Mouse (Mus musculus) embryonic stem cell, embryonic (primary cell): ENCODE results near the gene Nfix.

Experiments
- CTCF ChIA-PET, 4 experiments: fragments of 300-600 bp in 2 of 4; fragments of 350-600 bp in 2 of 4; sonication (Branson Sonifier 250); formaldehyde crosslinking; loops; one replicate each; lab custom pipeline; 2022; ENCODE audit warnings: inconsistent platforms in 2 of 4; lab: Charles Lee
- POLR2A ChIA-PET, 4 experiments: fragments of 300-600 bp in 2 of 4; fragments of 350-600 bp in 2 of 4; sonication (Branson Sonifier 250); formaldehyde crosslinking; loops; one replicate each; lab custom pipeline; 2022; ENCODE audit warnings: antibody characterized with exemption in 4 of 4, inconsistent platforms in 1 of 4; lab: Charles Lee

Nfix gene

DNA sequence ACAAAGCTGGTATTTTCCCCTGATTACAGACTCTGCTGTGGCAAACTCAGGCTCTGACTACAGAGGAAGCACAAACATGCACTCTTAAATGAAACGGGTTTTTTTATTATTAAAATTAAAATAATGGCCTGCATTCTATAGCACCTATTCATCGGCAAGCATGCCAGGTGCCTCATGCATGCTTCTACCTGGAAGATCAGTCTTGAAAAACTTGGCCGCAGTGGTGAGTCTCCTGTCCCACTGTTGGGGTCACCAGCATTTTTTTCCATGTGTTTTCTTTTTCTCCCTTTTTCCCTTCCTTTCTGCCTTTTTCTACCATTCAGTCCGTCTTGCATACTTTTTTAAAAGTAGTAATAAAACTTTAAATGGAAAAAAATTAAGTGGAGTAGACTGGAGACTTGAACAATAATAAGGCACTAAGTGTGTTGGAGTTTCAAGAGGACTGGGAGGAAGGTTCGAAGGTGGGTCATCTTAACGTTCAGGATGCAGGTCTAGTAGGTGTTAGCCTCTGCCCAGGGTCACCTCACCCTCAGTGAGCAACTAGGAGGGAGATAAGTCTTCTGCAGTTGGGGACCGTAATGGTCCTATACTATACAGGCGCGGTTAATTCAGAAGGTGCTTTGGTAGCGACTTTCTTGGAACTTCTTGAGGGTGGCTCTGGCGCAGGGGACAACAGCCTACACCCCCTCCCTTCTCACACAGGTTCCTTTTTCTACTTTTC is 16.8 kb downstream of the Nfix start:
- ChIA-PET CTCF (interaction anchor here in 3 of 4 experiments (0.6 to 2.2 kb wide), 3 partner anchors 46 to 76 kb away, joined by 4 to 6 read pairs (median 6); no protein-coding TSS in a partner anchor), POLR2A (interaction anchor here in 2 of 4 experiments (0.8 to 1.9 kb wide), 6 partner anchors 10 to 132 kb away, joined by 3 to 5 read pairs (median 3); no protein-coding TSS in a partner anchor)

- ChIA-PET CTCF (interaction anchor here (0.6 to 2.2 kb wide), 4 partner anchors 30 to 640 kb away, joined by 3 to 6 read pairs (median 4); no protein-coding TSS in a partner anchor), POLR2A (interaction anchor here in 2 of 4 experiments (0.8 to 1.9 kb wide), 5 partner anchors 11 to 133 kb away, joined by 3 to 5 read pairs (median 3); no protein-coding TSS in a partner anchor)
These were observed 17.5 kb downstream of the Nfix start for GRCm38 (mm10) chr8:84782680-84783079.

- ChIA-PET POLR2A (interaction anchor here in 2 of 4 experiments (1.1 to 2.5 kb wide), 6 partner anchors 12 to 134 kb away, joined by 3 to 5 read pairs (median 4); partner anchors contain the start of gene Calr (in 1 of the 2)), CTCF (interaction anchor here in 3 of 4 experiments (0.6 to 2.2 kb wide), 3 partner anchors 31 to 641 kb away, joined by 3 to 6 read pairs (median 5); no protein-coding TSS in a partner anchor)
These were observed 18.2 kb downstream of the Nfix start for GRCm38 (mm10) chr8:84781686-84782505.

DNA sequence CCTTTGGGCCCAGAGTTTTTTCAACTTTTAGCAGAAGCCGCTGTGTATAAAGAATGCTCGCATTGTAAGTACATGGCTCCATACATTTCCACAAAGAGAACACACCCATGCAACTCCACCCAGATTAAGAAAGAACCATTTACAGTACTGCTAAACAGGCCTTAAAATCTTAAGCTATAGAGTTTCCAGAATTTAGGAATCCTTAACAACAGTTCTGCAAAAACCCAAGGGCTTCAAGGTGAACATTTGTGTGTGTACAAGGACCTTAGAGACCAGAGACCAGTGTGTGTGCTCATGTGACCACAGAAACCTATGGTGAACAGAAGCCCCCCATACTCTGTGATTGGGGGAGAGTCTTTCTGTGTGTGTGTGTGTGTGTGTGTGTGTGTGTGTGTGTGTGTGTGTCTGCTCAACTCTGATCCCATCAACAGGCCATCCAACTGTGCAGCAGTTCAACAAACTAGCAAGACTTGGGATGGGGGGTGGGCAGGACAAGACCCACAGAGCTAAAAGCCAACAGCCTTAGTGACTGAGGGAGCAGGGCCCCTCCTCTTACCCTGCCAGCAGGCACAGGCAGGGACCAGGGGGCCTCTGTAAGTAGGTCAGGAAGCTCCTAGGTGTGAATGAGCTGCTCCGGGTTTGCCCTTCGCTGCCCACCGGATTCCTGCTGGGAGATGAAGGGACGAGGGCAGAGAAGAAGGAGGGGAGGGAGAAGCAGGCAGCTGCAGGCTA is 19.0 kb downstream of the Nfix start:
- POLR2A ChIA-PET, result interaction anchor here in 2 of 4 experiments (0.7 to 2.5 kb wide), 9 partner anchors 12 to 66 kb away, joined by 3 to 6 read pairs (median 3); partner anchors contain the start of gene Calr (in 1 of the 2)
- CTCF ChIA-PET, result interaction anchor here in 3 of 4 experiments (0.6 to 2.2 kb wide), 4 partner anchors 32 to 44 kb away, joined by 3 to 6 read pairs (median 4); no protein-coding TSS in a partner anchor

DNA sequence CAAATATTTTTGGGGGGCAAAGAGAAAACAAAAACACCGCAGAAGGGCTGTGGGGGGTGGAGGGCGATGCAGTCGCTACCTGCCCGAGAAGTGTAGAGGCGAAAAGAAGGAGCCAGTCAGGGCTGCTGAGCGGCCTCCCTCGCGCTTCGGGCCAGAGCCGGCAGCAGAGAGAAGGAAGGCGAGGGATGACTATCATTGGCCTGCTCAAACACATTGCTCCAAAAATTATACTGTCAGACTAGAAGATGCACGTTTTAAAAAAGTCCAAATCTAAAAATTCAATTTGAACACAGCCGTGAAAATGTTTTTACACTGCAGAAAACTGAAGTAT is 20.0 kb downstream of the Nfix start:
- ChIA-PET POLR2A (interaction anchor here in 2 of 4 experiments (0.6 to 2.5 kb wide), 11 partner anchors 8 to 67 kb away, joined by 3 to 6 read pairs (median 3); partner anchors contain the start of gene Calr (in 2 of the 2)), CTCF (interaction anchor here (0.6 to 1.3 kb wide), 7 partner anchors 16 to 1540 kb away, joined by 3 to 4 read pairs (median 3); no protein-coding TSS in a partner anchor)

DNA sequence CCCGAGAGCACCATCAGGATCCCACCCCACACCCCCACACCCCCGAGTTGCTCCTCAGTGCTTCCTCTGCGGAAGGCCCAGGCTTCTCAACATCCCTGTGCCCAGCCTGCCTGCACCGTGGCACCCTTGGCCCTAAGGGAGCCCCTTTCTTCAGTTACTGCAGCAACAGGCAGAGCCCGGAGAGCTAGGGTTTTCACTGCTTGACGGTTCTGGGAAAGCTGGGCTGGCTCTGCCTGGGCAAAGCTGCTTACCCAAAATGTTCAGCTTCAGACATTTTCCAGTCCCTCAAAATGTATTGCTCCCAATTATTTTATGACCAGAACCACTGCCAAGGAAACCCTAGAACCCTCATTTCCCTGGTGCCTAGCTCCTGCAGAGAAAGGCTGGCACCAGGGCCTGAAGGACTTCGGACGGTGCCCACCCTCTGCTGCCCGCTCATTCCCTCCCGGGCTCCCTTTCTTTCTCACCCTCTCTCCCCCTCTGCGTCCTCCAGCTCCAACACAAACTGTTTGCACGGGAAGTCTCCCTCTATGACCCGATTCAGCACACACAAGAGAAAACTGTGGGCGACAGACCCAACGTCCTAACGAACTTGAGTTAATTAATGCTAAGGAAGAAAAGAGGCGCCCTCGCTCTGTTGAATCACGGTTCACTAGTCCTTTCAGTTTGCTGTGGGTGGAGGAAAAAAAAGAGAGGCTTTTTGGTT is 20.5 kb downstream of the Nfix start:
- ChIA-PET POLR2A (interaction anchor here in 3 of 4 experiments (0.6 to 2.5 kb wide), 13 partner anchors 9 to 961 kb away, joined by 3 to 9 read pairs (median 4); partner anchors contain the start of gene Calr (in 2 of the 3)), CTCF (interaction anchor here in 3 of 4 experiments (0.6 to 2.1 kb wide), 8 partner anchors 16 to 1539 kb away, joined by 3 to 5 read pairs (median 3); no protein-coding TSS in a partner anchor)

GRCm38 (mm10) chr8:84778638-84779380 is 21.3 kb downstream of the Nfix start:
- ChIA-PET POLR2A (interaction anchor here in 3 of 4 experiments (0.5 to 2.1 kb wide), 13 partner anchors 9 to 126 kb away, joined by 3 to 9 read pairs (median 3); no protein-coding TSS in a partner anchor), CTCF (interaction anchor here in 2 of 4 experiments (0.6 to 2.1 kb wide), 6 partner anchors 17 to 80 kb away, joined by 3 to 5 read pairs (median 4); no protein-coding TSS in a partner anchor)

DNA sequence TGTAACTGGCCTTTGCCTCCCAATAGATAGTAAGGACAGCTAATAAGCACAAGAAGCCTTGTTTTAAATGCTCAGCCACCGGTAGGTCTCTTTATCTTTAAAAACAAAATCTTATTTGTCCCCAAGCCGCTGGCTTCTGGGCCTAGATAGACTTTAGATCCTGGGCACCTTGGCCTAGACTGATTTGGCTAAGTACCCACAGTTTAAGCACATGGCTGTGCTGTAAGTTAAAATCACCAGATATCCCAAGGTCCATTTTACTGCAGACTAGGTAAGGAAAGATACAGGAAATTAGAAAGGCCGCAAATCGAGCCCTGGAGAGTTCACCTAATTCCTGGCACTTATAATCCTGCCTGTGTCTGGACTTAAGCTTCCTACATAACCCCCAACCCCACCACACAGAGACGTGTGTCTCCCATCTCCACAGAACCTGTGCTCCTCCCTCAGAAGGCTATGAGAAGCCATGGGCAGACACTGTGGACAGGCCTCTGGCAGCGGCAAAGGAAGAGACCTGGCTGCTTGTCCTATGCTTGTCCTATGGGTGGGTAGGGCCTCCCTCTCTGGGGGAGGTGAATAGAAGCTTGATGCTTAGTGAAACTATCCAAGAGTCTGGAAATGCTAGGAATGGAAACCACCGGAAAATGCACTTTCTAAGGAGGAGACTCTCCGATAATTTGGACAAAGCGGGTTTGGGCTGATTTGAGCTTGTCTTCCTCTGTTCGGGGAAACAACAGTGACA is 22.1 kb downstream of the Nfix start:
- POLR2A ChIA-PET, result interaction anchor here in 3 of 4 experiments (0.5 to 2.1 kb wide), 11 partner anchors 9 to 125 kb away, joined by 3 to 5 read pairs (median 3); no protein-coding TSS in a partner anchor
- CTCF ChIA-PET, result interaction anchor here in 2 of 4 experiments (0.6 to 2.1 kb wide), 2 partner anchors 52 to 224 kb away, joined by 3 to 5 read pairs; no protein-coding TSS in a partner anchor

DNA sequence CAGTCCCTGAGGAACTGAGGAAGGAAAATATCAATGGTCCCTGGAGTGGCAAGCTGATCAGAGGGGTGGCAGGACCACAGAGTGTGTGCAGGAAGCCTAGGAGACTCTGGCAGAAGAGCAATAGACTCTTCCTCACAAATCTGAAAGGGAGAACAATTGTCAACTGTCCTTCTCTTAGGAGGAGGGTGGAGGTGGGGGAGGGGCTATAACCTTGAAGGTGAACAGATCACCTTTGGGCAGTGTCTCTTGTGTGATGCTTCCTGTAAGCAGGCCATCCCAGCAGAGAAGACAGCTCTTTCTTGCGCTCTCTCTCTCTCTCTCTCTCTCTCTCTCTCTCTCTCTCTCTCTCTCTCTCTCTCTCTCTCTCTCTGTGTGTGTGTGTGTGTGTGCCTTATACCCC is 23.6 kb downstream of the Nfix start:
- POLR2A ChIA-PET, result interaction anchor here in 3 of 4 experiments (0.6 to 2.7 kb wide), 4 partner anchors 25 to 275 kb away, joined by 3 to 12 read pairs (median 4); no protein-coding TSS in a partner anchor
- CTCF ChIA-PET, result interaction anchor here in 1 of 4 experiments (0.8 to 1.1 kb wide), 2 partner anchors 37 to 39 kb away, joined by 3 to 5 read pairs; no protein-coding TSS in a partner anchor

- ChIA-PET CTCF (interaction anchor here in 3 of 4 experiments (0.8 to 2.1 kb wide), 7 partner anchors 12 to 88 kb away, joined by 3 to 10 read pairs (median 4); partner anchors contain the start of gene Nacc1 (in 1 of the 3)), POLR2A (interaction anchor here (0.6 to 2.7 kb wide), 13 partner anchors 11 to 116 kb away, joined by 3 to 12 read pairs (median 3); partner anchors contain the start of genes Nacc1 (in 1 of the 4) and Rad23a (in 1 of the 4))
These were observed 24.5 kb downstream of the Nfix start for GRCm38 (mm10) chr8:84775621-84776113.

- POLR2A ChIA-PET, result interaction anchor here (0.6 to 2.7 kb wide), 15 partner anchors 9 to 115 kb away, joined by 3 to 12 read pairs (median 3); partner anchors contain the start of genes Nacc1 (in 1 of the 4) and Rad23a (in 1 of the 4)
- CTCF ChIA-PET, result interaction anchor here in 3 of 4 experiments (0.8 to 2.1 kb wide), 8 partner anchors 12 to 87 kb away, joined by 3 to 10 read pairs (median 4); partner anchors contain the start of gene Nacc1 (in 1 of the 3)
These were observed 25.0 kb downstream of the Nfix start for GRCm38 (mm10) chr8:84775105-84775591.

GRCm38 (mm10) chr8:84774473-84774911 is 25.7 kb downstream of the Nfix start:
- POLR2A ChIA-PET, result interaction anchor here (0.6 to 2.7 kb wide), 20 partner anchors 9 to 818 kb away, joined by 3 to 12 read pairs (median 4); partner anchors contain the start of gene Nacc1 (in 1 of the 4)
- CTCF ChIA-PET, result interaction anchor here (0.6 to 2.1 kb wide), 12 partner anchors 16 to 234 kb away, joined by 3 to 10 read pairs (median 3); no protein-coding TSS in a partner anchor

GRCm38 (mm10) chr8:84773833-84774232 is 26.3 kb downstream of the Nfix start:
- POLR2A ChIA-PET, result interaction anchor here in 3 of 4 experiments (0.5 to 1.6 kb wide), 11 partner anchors 9 to 771 kb away, joined by 3 to 9 read pairs (median 3); partner anchors contain the start of genes Calr (in 1 of the 3) and G430095P16Rik (in 1 of the 3)

More at GRCm38 (mm10) chr8:84773833-84774232, 26.3 kb downstream of the Nfix start:
- CTCF ChIA-PET, result interaction anchor here (0.6 to 2.1 kb wide), 7 partner anchors 13 to 65 kb away, joined by 3 to 5 read pairs (median 3); no protein-coding TSS in a partner anchor
